Mouse (Mus musculus) stomach, postnatal 0 days (tissue): ENCODE measurements around the gene Srgap1. TPM values are rescaled to one million over a fixed set of nuclear protein-coding genes. Genes with fewer than 3 reads are reported as not detected.

ENCODE experiments used
- ATAC-seq: fragments of 200-750 bp; cut with Nextera tagmentation; 2 replicates; pipeline ENCODE4 v1.8.0; 2017; ENCODE audit not compliant: low FRiP score, low TSS enrichment
- DNase-seq: peaks from one replicate; pipeline ENCODE4 v3.0.0-alpha.2; 2016; ENCODE audit warnings: low spot score
- H3K27ac ChIP-seq: fragments of 300-500 bp; sonication (generic); replicated peaks from 2 replicates; pipeline ENCODE4 v1.5.1; 2014; ENCODE audit warnings: mild to moderate bottlenecking, control low read depth
- H3K27me3 ChIP-seq: fragments of 300-500 bp; sonication (generic); 2 replicates; pipeline ENCODE4 v1.6.1; 2014; ENCODE audit warnings: low read length; ENCODE audit not compliant: control insufficient read depth, insufficient read depth
- H3K36me3 ChIP-seq: fragments of 300-500 bp; sonication (generic); 2 replicates; pipeline ENCODE4 v1.6.1; 2014; ENCODE audit warnings: low read length, mixed read lengths; ENCODE audit not compliant: control insufficient read depth, insufficient read depth
- H3K4me1 ChIP-seq: fragments of 300-500 bp; sonication (generic); replicated peaks from 2 replicates; pipeline ENCODE4 v1.6.1; 2014; ENCODE audit warnings: antibody characterized with exemption; ENCODE audit not compliant: control insufficient read depth, insufficient read depth
- H3K4me2 ChIP-seq: fragments of 300-500 bp; sonication (generic); replicated peaks from 2 replicates; pipeline ENCODE4 v1.6.1; 2014; ENCODE audit warnings: low read depth, mild to moderate bottlenecking, control low read depth, moderate library complexity
- H3K4me3 ChIP-seq: fragments of 300-500 bp; sonication (generic); 2 replicates; pipeline ENCODE4 v1.5.1; 2014; ENCODE audit warnings: low read depth, low read length, control low read depth
- H3K9ac ChIP-seq: fragments of 300-500 bp; sonication (generic); 2 replicates; pipeline ENCODE4 v1.6.1; 2014; ENCODE audit warnings: mild to moderate bottlenecking, low read length, control low read depth, mixed read lengths
- H3K9me3 ChIP-seq: fragments of 300-500 bp; sonication (generic); 2 replicates; pipeline ENCODE4 v1.6.1; 2016; ENCODE audit warnings: low read length; ENCODE audit not compliant: control insufficient read depth
- CTCF ChIP-seq: IDR thresholded peaks from 2 replicates; pipeline ENCODE4 v1.5.1; 2016; ENCODE audit warnings: antibody characterized with exemption, low read depth, mild to moderate bottlenecking, moderate library complexity
- EP300 ChIP-seq: optimal IDR thresholded peaks from 2 replicates; pipeline ENCODE3; 2016; ENCODE audit warnings: antibody characterized with exemption
- WGBS: fragments of 180-500 bp; shearing (Covaris S2); extraction: QIAGEN DNeasy Blood & Tissue Kit; methylation state at CpG from one replicate; pipeline ENCODE4 v1.1.7; 2014; 5-methylcytosine and 5-hydroxymethylcytosine counted together
- polyA plus RNA-seq: library from polyadenylated mRNA; unstranded; fragments of >200 nt; fragmentation: Nextera tagmentation; extraction: Ambion mirVana; gene quantifications from 2 replicates; pipeline ENCODE4 v1.2.1, GENCODE M21; 2015

The Srgap1 gene
- polyA plus RNA-seq, 1 experiment from 2014 or later: 5.2 TPM

- Histone ChIP-seq H3K9ac (no peak overlapping the region), H3K4me2 (no peak overlapping the region), H3K4me1 (no peaks in the 10 kb centered on the region), H3K4me3 (no peak overlapping the region), H3K27me3 (no peaks in the 10 kb centered on the region), H3K9me3 (no peaks in the 10 kb centered on the region), H3K36me3 (no peaks in the 10 kb centered on the region), H3K27ac (no peak overlapping the region)
- ATAC-seq (no peak), DNase-seq (no peak)
- no peak for TF ChIP-seq CTCF
- no peak for TF ChIP-seq EP300
- 53% methylated on average over 6 of the region's 6 CpGs for WGBS
These were observed 157.1 kb downstream of the Srgap1 start for GRCm38 (mm10) chr10:121890061-121890460.

- H3K27ac ChIP-seq: no peak overlapping the region
- H3K4me3 ChIP-seq: no peak overlapping the region
- no peaks in the 10 kb centered on the region for H3K27me3 ChIP-seq
- TF ChIP-seq EP300 (no peak), CTCF (no peak)
- no peak overlapping the region for H3K9ac ChIP-seq
- 32% methylated on average over 6 of the region's 6 CpGs for WGBS
- no peaks in the 10 kb centered on the region for H3K4me1 ChIP-seq
- no peak overlapping the region for H3K4me2 ChIP-seq
- H3K36me3 ChIP-seq: no peaks in the 10 kb centered on the region
- ATAC-seq: no peak
- H3K9me3 ChIP-seq: no peaks in the 10 kb centered on the region
- no peak for DNase-seq
These were observed 160.3 kb downstream of the Srgap1 start for GRCm38 (mm10) chr10:121886805-121887204.

GRCm38 (mm10) chr10:121885512-121886218 is 161.4 kb downstream of the Srgap1 start:
- no peak for ATAC-seq
- Histone ChIP-seq H3K4me2 (no peak overlapping the region), H3K9ac (no peak overlapping the region), H3K27ac (no peak overlapping the region), H3K4me1 (no peaks in the 10 kb centered on the region), H3K27me3 (no peaks in the 10 kb centered on the region), H3K4me3 (no peak overlapping the region), H3K9me3 (no peaks in the 10 kb centered on the region), H3K36me3 (no peaks in the 10 kb centered on the region)
- no peak for DNase-seq
- WGBS: 34% methylated on average over 9 of the region's 9 CpGs
- TF ChIP-seq CTCF (no peak), EP300 (no peak)

- Histone ChIP-seq H3K4me1 (no peaks in the 10 kb centered on the region), H3K9ac (no peak overlapping the region), H3K36me3 (no peaks in the 10 kb centered on the region), H3K4me3 (no peak overlapping the region), H3K27me3 (no peaks in the 10 kb centered on the region), H3K27ac (no peak overlapping the region), H3K4me2 (no peak overlapping the region), H3K9me3 (no peaks in the 10 kb centered on the region)
- ATAC-seq (no peak), DNase-seq (no peak)
- WGBS: 63% methylated on average over 6 of the region's 6 CpGs
- TF ChIP-seq EP300: no peak
- TF ChIP-seq CTCF: no peak
These were observed 164.7 kb downstream of the Srgap1 start for GRCm38 (mm10) chr10:121882461-121882860.

GRCm38 (mm10) chr10:121878855-121879254 is 168.3 kb downstream of the Srgap1 start:
- H3K9me3 ChIP-seq: no peaks in the 10 kb centered on the region
- H3K36me3 ChIP-seq: no peaks in the 10 kb centered on the region
- no peak overlapping the region for H3K9ac ChIP-seq
- ATAC-seq: no peak
- no peak overlapping the region for H3K27ac ChIP-seq
- H3K4me3 ChIP-seq: no peak overlapping the region
- TF ChIP-seq EP300: no peak
- TF ChIP-seq CTCF: no peak
- H3K27me3 ChIP-seq: no peaks in the 10 kb centered on the region
- no peak overlapping the region for H3K4me2 ChIP-seq
- no peaks in the 10 kb centered on the region for H3K4me1 ChIP-seq
- 37% methylated on average over 7 of the region's 7 CpGs for WGBS
- no peak for DNase-seq

- H3K4me2 ChIP-seq: no peak overlapping the region
- no peak for TF ChIP-seq CTCF
- TF ChIP-seq EP300: no peak
- no peak for ATAC-seq
- H3K27me3 ChIP-seq: no peaks in the 10 kb centered on the region
- 69% methylated on average over 9 of the region's 9 CpGs for WGBS
- H3K4me1 ChIP-seq: no peaks in the 10 kb centered on the region
- no peak overlapping the region for H3K4me3 ChIP-seq
- H3K9me3 ChIP-seq: no peaks in the 10 kb centered on the region
- no peak for DNase-seq
- no peak overlapping the region for H3K27ac ChIP-seq
- H3K9ac ChIP-seq: no peak overlapping the region
- no peaks in the 10 kb centered on the region for H3K36me3 ChIP-seq
These were observed 169.2 kb downstream of the Srgap1 start for GRCm38 (mm10) chr10:121877906-121878305.
